Mouse (Mus musculus): ENCODE data around the gene Siglecf. TPM values are rescaled to one million over a fixed set of nuclear protein-coding genes. Genes with fewer than 3 reads are reported as not detected.

The Siglecf gene
- polyA plus RNA-seq, 1 experiment from 2014 or later = 0.12 TPM

DNA sequence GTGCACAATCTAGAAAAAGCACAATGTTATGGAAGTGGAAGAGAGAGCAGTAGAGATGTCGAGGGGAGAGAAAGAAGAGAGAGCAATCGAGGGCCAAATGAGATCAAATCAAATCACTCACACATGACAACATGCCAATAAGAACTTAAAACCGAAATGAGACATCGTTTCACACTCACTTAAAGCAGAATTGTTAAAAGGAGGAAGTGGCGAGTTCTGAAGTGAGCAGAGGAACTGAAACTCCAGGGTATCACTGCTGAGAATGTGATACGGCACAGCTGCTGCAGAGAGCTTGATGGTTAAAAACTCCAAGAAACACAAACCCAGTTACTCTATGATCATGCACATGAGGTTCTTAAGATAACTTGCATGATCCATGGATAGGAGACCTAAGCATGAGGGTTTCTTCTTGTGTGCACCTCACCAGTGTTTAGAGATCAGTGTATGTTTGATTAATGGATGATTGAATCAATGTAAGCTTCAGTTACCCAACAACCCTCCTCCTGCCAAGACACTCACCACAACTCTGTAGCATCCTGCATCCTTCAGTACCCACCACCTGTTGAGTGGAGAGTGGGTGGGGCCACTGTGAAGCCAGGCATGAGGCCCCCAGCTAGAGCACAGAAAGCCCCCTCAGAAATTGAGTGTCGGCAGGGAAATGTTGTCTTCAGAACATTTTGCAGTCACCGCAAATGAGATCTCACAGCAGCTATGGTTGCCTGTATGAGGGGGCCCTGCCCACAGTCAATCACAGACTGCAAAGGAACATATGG lies 41.4 kb downstream of the Siglecf start:
- no peaks in the 10 kb centered on the region for H3K9me3 ChIP-seq (replicated peaks)

GRCm38 (mm10) chr7:43399501-43399900 lies 48.4 kb downstream of the Siglecf start:
- Histone ChIP-seq H3K9ac (replicated peaks) (no peak overlapping the region), H3K4me3 (replicated peaks) (no peak overlapping the region), H3K9me3 (replicated peaks) (no peaks in the 10 kb centered on the region), H3K4me2 (no peak overlapping the region), H3K36me3 (no peaks in the 10 kb centered on the region), H3K4me1 (no peaks in the 10 kb centered on the region), H3K27ac (replicated peaks) (no peak overlapping the region), H3K27me3 (replicated peaks) (no peaks in the 10 kb centered on the region)
- WGBS = 91% methylated on average over 2 of the region's 2 CpGs
- no peak for ATAC-seq (ENCODE audit: low FRiP score)

More for the DNA sequence above, 41.4 kb downstream of the Siglecf start:
- 82% methylated on average over 8 of the region's 8 CpGs for WGBS
- H3K27ac ChIP-seq (replicated peaks) = no peak overlapping the region
- H3K9ac ChIP-seq (replicated peaks) = no peak overlapping the region
- no peak for ATAC-seq (ENCODE audit: low FRiP score)
- no peaks in the 10 kb centered on the region for H3K4me1 ChIP-seq
- H3K4me3 ChIP-seq (replicated peaks) = no peak overlapping the region
- no peak overlapping the region for H3K4me2 ChIP-seq
- no peaks in the 10 kb centered on the region for H3K27me3 ChIP-seq (replicated peaks)
- no peaks in the 10 kb centered on the region for H3K36me3 ChIP-seq

GRCm38 (mm10) chr7:43402718-43403117 lies 51.6 kb downstream of the Siglecf start:
- Histone ChIP-seq H3K9ac (replicated peaks) (no peak overlapping the region), H3K4me1 (no peaks in the 10 kb centered on the region), H3K4me2 (no peak overlapping the region), H3K36me3 (no peaks in the 10 kb centered on the region), H3K4me3 (replicated peaks) (no peak overlapping the region), H3K9me3 (replicated peaks) (no peaks in the 10 kb centered on the region), H3K27ac (replicated peaks) (no peak overlapping the region), H3K27me3 (replicated peaks) (no peaks in the 10 kb centered on the region)
- 11% methylated on average over 2 of the region's 2 CpGs for WGBS
- ATAC-seq (ENCODE audit: low FRiP score) = no peak

GRCm38 (mm10) chr7:43407573-43407972 lies 56.4 kb downstream of the Siglecf start:
- ATAC-seq (ENCODE audit: low FRiP score) = no peak
- no peaks in the 10 kb centered on the region for H3K36me3 ChIP-seq
- H3K9me3 ChIP-seq (replicated peaks) = no peaks in the 10 kb centered on the region
- H3K4me2 ChIP-seq = no peak overlapping the region
- no peak overlapping the region for H3K4me3 ChIP-seq (replicated peaks)
- 91% methylated on average over 3 of the region's 3 CpGs for WGBS
- H3K27ac ChIP-seq (replicated peaks) = no peak overlapping the region
- H3K27me3 ChIP-seq (replicated peaks) = no peaks in the 10 kb centered on the region
- H3K9ac ChIP-seq (replicated peaks) = no peak overlapping the region
- no peaks in the 10 kb centered on the region for H3K4me1 ChIP-seq

GRCm38 (mm10) chr7:43408131-43408553 lies 57.0 kb downstream of the Siglecf start, which contains the start of gene Siglecg:
Siglecg (plus strand) TSS chr7:43408204.
- ATAC-seq (ENCODE audit: low FRiP score) = no peak
- no peak within 1 kb of the TSS for H3K4me3 ChIP-seq (replicated peaks)
- H3K27ac ChIP-seq (replicated peaks) = no peak within 1 kb of the TSS
- 90% methylated on average over 4 of the region's 4 CpGs for WGBS
- no peaks in the 10 kb centered on the region for H3K4me1 ChIP-seq
- no peaks in the 10 kb centered on the region for H3K27me3 ChIP-seq (replicated peaks)
- no peaks in the 10 kb centered on the region for H3K36me3 ChIP-seq
- no peak within 1 kb of the TSS for H3K4me2 ChIP-seq
- no peak within 1 kb of the TSS for H3K9ac ChIP-seq (replicated peaks)
- no peaks in the 10 kb centered on the region for H3K9me3 ChIP-seq (replicated peaks)

GRCm38 (mm10) chr7:43409084-43409483 lies 57.9 kb downstream of the Siglecf start:
- WGBS = 81% methylated on average over 3 of the region's 3 CpGs
- no peaks in the 10 kb centered on the region for H3K4me1 ChIP-seq
- no peak for ATAC-seq (ENCODE audit: low FRiP score)
- no peak overlapping the region for H3K9ac ChIP-seq (replicated peaks)
- H3K9me3 ChIP-seq (replicated peaks) = no peaks in the 10 kb centered on the region
- no peaks in the 10 kb centered on the region for H3K27me3 ChIP-seq (replicated peaks)
- H3K36me3 ChIP-seq = no peaks in the 10 kb centered on the region
- no peak overlapping the region for H3K4me3 ChIP-seq (replicated peaks)
- no peak overlapping the region for H3K4me2 ChIP-seq
- H3K27ac ChIP-seq (replicated peaks) = no peak overlapping the region

Other genes with a start within 250 kb of the Siglecf start
- gene Zfp936, start 237.1 kb upstream of the Siglecf start, polyA plus RNA-seq (2015; fragmentation: Nextera tagmentation; extraction: Ambion mirVana) = not detected in 2 replicates
- gene Zfp715, start 38.0 kb upstream of the Siglecf start, polyA plus RNA-seq (2015; fragmentation: Nextera tagmentation; extraction: Ambion mirVana) = 17.8 and 18.6 TPM in 2 replicates
- gene Siglecg, start 56.9 kb downstream of the Siglecf start, polyA plus RNA-seq (2015; fragmentation: Nextera tagmentation; extraction: Ambion mirVana) = 0.08 and 0.41 TPM in 2 replicates
- gene Lim2, start 76.3 kb downstream of the Siglecf start, polyA plus RNA-seq (2015; fragmentation: Nextera tagmentation; extraction: Ambion mirVana) = not detected in 2 replicates
- gene Nkg7, start 85.7 kb downstream of the Siglecf start, polyA plus RNA-seq (2015; fragmentation: Nextera tagmentation; extraction: Ambion mirVana) = 34.6 TPM in 1 of 2 replicates, not detected in the other
- not detected in 2 replicates for gene Cldnd2, start 89.4 kb downstream of the Siglecf start, polyA plus RNA-seq (2015; fragmentation: Nextera tagmentation; extraction: Ambion mirVana)
- 129 and 182 TPM in 2 replicates for gene Etfb, start 92.7 kb downstream of the Siglecf start, polyA plus RNA-seq (2015; fragmentation: Nextera tagmentation; extraction: Ambion mirVana)
- 0.22 and 0.57 TPM in 2 replicates for gene Gm45233, start 92.8 kb downstream of the Siglecf start, polyA plus RNA-seq (2015; fragmentation: Nextera tagmentation; extraction: Ambion mirVana)
- 16.4 and 21.2 TPM in 2 replicates for gene Vsig10l, start 111.8 kb downstream of the Siglecf start, polyA plus RNA-seq (2015; fragmentation: Nextera tagmentation; extraction: Ambion mirVana)
- 12.2 and 14.0 TPM in 2 replicates for gene Iglon5, start 138.7 kb downstream of the Siglecf start, polyA plus RNA-seq (2015; fragmentation: Nextera tagmentation; extraction: Ambion mirVana)
- 0.08 TPM in 1 of 2 replicates, not detected in the other for gene 4931406B18Rik, start 154.6 kb downstream of the Siglecf start, polyA plus RNA-seq (2015; fragmentation: Nextera tagmentation; extraction: Ambion mirVana)
- 1.3 and 1.8 TPM in 2 replicates for gene Cd33, start 193.1 kb downstream of the Siglecf start, polyA plus RNA-seq (2015; fragmentation: Nextera tagmentation; extraction: Ambion mirVana)
- gene Zfp658, start 210.9 kb downstream of the Siglecf start, polyA plus RNA-seq (2015; fragmentation: Nextera tagmentation; extraction: Ambion mirVana) = 6.7 and 7.5 TPM in 2 replicates
- gene Zfp719, start 228.3 kb downstream of the Siglecf start, polyA plus RNA-seq (2015; fragmentation: Nextera tagmentation; extraction: Ambion mirVana) = 13.3 and 13.7 TPM in 2 replicates